Mouse (Mus musculus) adrenal gland, postnatal 36 days (tissue): ENCODE results near the gene 9530068E07Rik. TPM values are rescaled to one million over a fixed set of nuclear protein-coding genes. Genes with fewer than 3 reads are reported as not detected.
"Not testable (repeated sequence)": the region's sequence is repeated elsewhere in the genome, so short reads cannot be mapped to it uniquely, and the experiment has no call there.

ENCODE experiments used
- DNase-seq, 2 experiments: peaks; one replicate each; pipeline ENCODE4 v3.0.0; 2021; ENCODE audit warnings: mixed read lengths in 1 of 2
- total RNA-seq, 2 experiments: library from RNA; stranded (reverse); gene quantifications; 2 replicates each; pipeline ENCODE4 v1.2.3; 2021

9530068E07Rik gene
- total RNA-seq, 2 experiments from 2014 or later = 156 to 165 TPM

- no peak for DNase-seq
Measured at GRCm38 (mm10) chr11:52373841-52374240, 22.4 kb upstream of the 9530068E07Rik start.

GRCm38 (mm10) chr11:52374340-52374739 is 21.9 kb upstream of the 9530068E07Rik start:
- peak; percentile 71 to 76 for DNase-seq

GRCm38 (mm10) chr11:52377579-52377978 is 18.6 kb upstream of the 9530068E07Rik start:
- DNase-seq = peak; percentile 79 to 83

GRCm38 (mm10) chr11:52379241-52379640 is 17.0 kb upstream of the 9530068E07Rik start:
- DNase-seq = no peak

- no peak for DNase-seq
Measured at GRCm38 (mm10) chr11:52383741-52384140, 12.5 kb upstream of the 9530068E07Rik start.

- no peak for DNase-seq
Measured at GRCm38 (mm10) chr11:52384667-52385066, 11.6 kb upstream of the 9530068E07Rik start.

GRCm38 (mm10) chr11:52386892-52387291 is 9.3 kb upstream of the 9530068E07Rik start:
- no peak for DNase-seq

GRCm38 (mm10) chr11:52388150-52388549 is 8.1 kb upstream of the 9530068E07Rik start:
- no peak for DNase-seq

GRCm38 (mm10) chr11:52388979-52389378 is 7.2 kb upstream of the 9530068E07Rik start:
- DNase-seq = not testable (repeated sequence)

GRCm38 (mm10) chr11:52389933-52390332 is 6.3 kb upstream of the 9530068E07Rik start:
- no peak for DNase-seq

GRCm38 (mm10) chr11:52394494-52394893 is 1.7 kb upstream of the 9530068E07Rik start:
- no peak for DNase-seq

- no peak for DNase-seq
Measured at GRCm38 (mm10) chr11:52395343-52395742, 885 bp upstream of the 9530068E07Rik start.

- peak in 1 of 2 experiments; percentile 60 for DNase-seq
Measured at GRCm38 (mm10) chr11:52396597-52397188, 465 bp downstream of the 9530068E07Rik start.

GRCm38 (mm10) chr11:52397385-52397987 is 1.3 kb downstream of the 9530068E07Rik start:
- no peak for DNase-seq

- DNase-seq = no peak
Measured at GRCm38 (mm10) chr11:52401476-52401875, 5.2 kb downstream of the 9530068E07Rik start.

GRCm38 (mm10) chr11:52402566-52402965 is 6.3 kb downstream of the 9530068E07Rik start:
- no peak for DNase-seq

GRCm38 (mm10) chr11:52404209-52404608 is 8.0 kb downstream of the 9530068E07Rik start:
- DNase-seq = no peak

GRCm38 (mm10) chr11:52405196-52405688 is 9.0 kb downstream of the 9530068E07Rik start:
- DNase-seq = no peak

GRCm38 (mm10) chr11:52409316-52409715 is 13.1 kb downstream of the 9530068E07Rik start:
- no peak for DNase-seq

- no peak for DNase-seq
Measured at GRCm38 (mm10) chr11:52418358-52418757, 22.1 kb downstream of the 9530068E07Rik start.

GRCm38 (mm10) chr11:52419246-52419645 is 23.0 kb downstream of the 9530068E07Rik start:
- no peak for DNase-seq

- no peak for DNase-seq
Measured at GRCm38 (mm10) chr11:52419861-52420260, 23.6 kb downstream of the 9530068E07Rik start.

- DNase-seq = no peak
Measured at GRCm38 (mm10) chr11:52420296-52421052, 24.2 kb downstream of the 9530068E07Rik start.
